Mouse (Mus musculus) intestine, embryonic 15.5 days (tissue): ENCODE results near the gene Hsdl2. TPM values are rescaled to one million over a fixed set of nuclear protein-coding genes. Genes with fewer than 3 reads are reported as not detected.

Experiments used
- ATAC-seq: fragments of 200-750 bp; cut with Nextera tagmentation; 2 replicates; pipeline ENCODE4 v1.8.0; 2017; ENCODE audit warnings: moderate TSS enrichment, moderate library complexity
- H3K27ac ChIP-seq: fragments of 300-500 bp; sonication (generic); 2 replicates; pipeline ENCODE4 v1.5.1; 2015; ENCODE audit warnings: mild to moderate bottlenecking, inconsistent platforms
- H3K27me3 ChIP-seq: fragments of 300-500 bp; sonication (generic); replicated peaks from 2 replicates; pipeline ENCODE4 v1.6.1; 2015; ENCODE audit warnings: inconsistent platforms
- H3K36me3 ChIP-seq: fragments of 300-500 bp; sonication (generic); 2 replicates; pipeline ENCODE4 v1.6.1; 2015; ENCODE audit warnings: inconsistent platforms
- H3K4me1 ChIP-seq: fragments of 300-500 bp; sonication (generic); replicated peaks from 2 replicates; pipeline ENCODE4 v1.6.1; 2015; ENCODE audit warnings: inconsistent platforms
- H3K4me2 ChIP-seq: fragments of 300-500 bp; sonication (generic); replicated peaks from 2 replicates; pipeline ENCODE4 v1.6.1; 2015; ENCODE audit warnings: mild to moderate bottlenecking, inconsistent platforms
- H3K4me3 ChIP-seq: fragments of 300-500 bp; sonication (generic); replicated peaks from 2 replicates; pipeline ENCODE4 v1.5.1; 2015; ENCODE audit warnings: inconsistent platforms
- H3K9ac ChIP-seq: fragments of 300-500 bp; sonication (generic); 2 replicates; pipeline ENCODE4 v1.6.1; 2015; ENCODE audit warnings: inconsistent platforms
- H3K9me3 ChIP-seq: fragments of 300-500 bp; sonication (generic); 2 replicates; pipeline ENCODE4 v1.6.1; 2016; ENCODE audit warnings: inconsistent platforms
- WGBS: fragments of 180-500 bp; shearing (Covaris S2); methylation state at CpG from one replicate; pipeline ENCODE4 v1.1.7; 2015; 5-methylcytosine and 5-hydroxymethylcytosine counted together
- polyA plus RNA-seq: library from polyadenylated mRNA; unstranded; fragments of >200 nt; fragmentation: Nextera tagmentation; extraction: Ambion mirVana; gene quantifications from 2 replicates; pipeline ENCODE4 v1.2.1, GENCODE M21; 2015

Gene Hsdl2
- polyA plus RNA-seq: 17.6 and 20.2 TPM in 2 replicates

- under 1% methylated on average over 61 of the region's 61 CpGs for WGBS
Measured at GRCm38 (mm10) chr4:59581314-59582185, at the start of gene Hsdl2. Gene Hsdl2, plus strand, starts transcription at chr4:59581563.

GRCm38 (mm10) chr4:59533268-59533667 is 48.1 kb upstream of the Hsdl2 start:
- Histone ChIP-seq H3K9ac (no peak overlapping the region), H3K4me2 (no peak overlapping the region)
- WGBS: 76% methylated on average over 2 of the region's 2 CpGs

More at GRCm38 (mm10) chr4:59581314-59582185, at the start of gene Hsdl2:
- no peaks in the 10 kb centered on the region for H3K27me3 ChIP-seq
- peak within 1 kb of the TSS; percentile 73 for H3K4me3 ChIP-seq
- peak within 1 kb of the TSS; percentile 74 for H3K27ac ChIP-seq
- ATAC-seq: peak; percentile 99
- peak within 1 kb of the TSS; percentile 80 for H3K4me2 ChIP-seq
- H3K4me1 ChIP-seq: peaks cover 8% of the 10 kb centered on the region; the same call in 1 of the 2 replicates
- no peaks in the 10 kb centered on the region for H3K36me3 ChIP-seq
- H3K9me3 ChIP-seq: no peaks in the 10 kb centered on the region
- peak within 1 kb of the TSS; percentile 65 for H3K9ac ChIP-seq

DNA sequence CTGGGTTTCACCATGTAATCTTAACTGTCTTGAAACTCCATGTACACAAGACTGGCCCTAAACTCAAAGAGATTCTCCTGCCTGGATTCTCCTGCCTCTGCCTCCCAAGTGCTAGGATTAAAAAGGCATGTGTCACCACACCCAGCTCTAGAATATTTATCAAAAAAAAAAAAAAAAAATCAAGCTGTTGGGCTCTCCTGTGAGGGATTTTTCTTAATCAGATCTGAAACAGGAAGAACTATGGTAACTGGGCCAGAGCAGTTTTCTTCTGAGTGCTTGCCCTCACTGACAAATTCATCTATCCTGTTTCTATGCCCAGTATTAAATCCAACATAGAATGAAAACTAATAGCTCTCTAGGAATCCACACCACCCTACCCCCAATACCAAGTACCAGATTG is 45.7 kb upstream of the Hsdl2 start:
- Histone ChIP-seq H3K4me2 (no peak overlapping the region), H3K4me1 (no peaks in the 10 kb centered on the region), H3K4me3 (no peak overlapping the region), H3K27me3 (no peaks in the 10 kb centered on the region), H3K9ac (no peak overlapping the region), H3K9me3 (no peaks in the 10 kb centered on the region), H3K27ac (no peak overlapping the region), H3K36me3 (no peaks in the 10 kb centered on the region)
- no peak for ATAC-seq

More at GRCm38 (mm10) chr4:59533268-59533667, 48.1 kb upstream of the Hsdl2 start:
- H3K27ac ChIP-seq: no peak overlapping the region
- H3K4me3 ChIP-seq: no peak overlapping the region
- H3K27me3 ChIP-seq: no peaks in the 10 kb centered on the region
- H3K4me1 ChIP-seq: 0 out of 2 replicates have a peak, but pooled peaks cover 1% of the 10 kb centered on the region
- no peaks in the 10 kb centered on the region for H3K9me3 ChIP-seq
- ATAC-seq: no peak
- no peaks in the 10 kb centered on the region for H3K36me3 ChIP-seq

GRCm38 (mm10) chr4:59536281-59536680 is 45.1 kb upstream of the Hsdl2 start:
- no peak overlapping the region for H3K9ac ChIP-seq
- no peak for ATAC-seq
- no peak overlapping the region for H3K4me3 ChIP-seq
- H3K9me3 ChIP-seq: no peaks in the 10 kb centered on the region
- H3K4me2 ChIP-seq: no peak overlapping the region
- no peaks in the 10 kb centered on the region for H3K27me3 ChIP-seq
- 86% methylated on average over 1 of the region's 1 CpGs for WGBS
- no peak overlapping the region for H3K27ac ChIP-seq
- H3K36me3 ChIP-seq: no peaks in the 10 kb centered on the region
- H3K4me1 ChIP-seq: no peaks in the 10 kb centered on the region

DNA sequence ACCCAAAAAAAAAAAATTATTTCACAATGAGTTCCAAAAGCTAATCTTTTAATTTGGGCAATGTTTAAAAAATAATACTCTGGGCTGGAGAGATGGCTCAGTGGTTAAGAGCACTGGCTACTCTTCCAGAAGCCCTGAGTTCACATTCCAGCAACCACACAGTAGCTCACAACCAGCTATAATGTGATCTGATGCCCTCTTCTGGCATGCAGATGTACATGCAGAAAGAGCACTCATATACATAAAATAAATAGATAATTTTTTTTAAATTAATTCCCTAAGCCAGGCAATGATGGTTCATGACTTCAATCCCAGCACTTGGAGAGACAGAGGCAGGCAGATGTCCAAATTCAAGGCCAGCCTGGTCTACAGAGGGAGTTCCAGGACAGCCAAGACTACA is 38.4 kb upstream of the Hsdl2 start:
- no peak for ATAC-seq

DNA sequence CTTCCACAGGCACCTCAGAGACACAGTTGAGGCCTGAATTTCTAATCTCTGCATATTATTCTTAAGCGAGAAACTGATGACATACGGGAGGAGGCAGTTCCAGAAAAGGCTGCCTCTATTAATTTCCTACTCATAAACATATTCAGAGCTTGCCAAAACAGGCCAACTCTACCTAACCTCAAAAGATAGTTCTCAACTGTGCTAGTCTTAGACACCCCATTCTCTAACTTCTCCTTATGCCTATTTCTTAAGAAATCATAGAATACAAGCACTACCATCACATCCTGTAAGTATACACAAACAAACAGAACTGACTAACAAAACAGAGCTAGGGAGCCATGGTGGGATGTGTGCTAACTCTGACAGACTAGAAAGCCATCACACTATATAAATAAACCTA is 36.7 kb upstream of the Hsdl2 start:
- WGBS: 57% methylated on average over 2 of the region's 2 CpGs
- no peak for ATAC-seq

More for the DNA sequence above, 38.4 kb upstream of the Hsdl2 start:
- H3K9me3 ChIP-seq: no peaks in the 10 kb centered on the region
- no peaks in the 10 kb centered on the region for H3K36me3 ChIP-seq
- no peak overlapping the region for H3K4me3 ChIP-seq
- H3K9ac ChIP-seq: no peak overlapping the region
- no peaks in the 10 kb centered on the region for H3K4me1 ChIP-seq
- no peak overlapping the region for H3K27ac ChIP-seq
- no peaks in the 10 kb centered on the region for H3K27me3 ChIP-seq
- H3K4me2 ChIP-seq: no peak overlapping the region

DNA sequence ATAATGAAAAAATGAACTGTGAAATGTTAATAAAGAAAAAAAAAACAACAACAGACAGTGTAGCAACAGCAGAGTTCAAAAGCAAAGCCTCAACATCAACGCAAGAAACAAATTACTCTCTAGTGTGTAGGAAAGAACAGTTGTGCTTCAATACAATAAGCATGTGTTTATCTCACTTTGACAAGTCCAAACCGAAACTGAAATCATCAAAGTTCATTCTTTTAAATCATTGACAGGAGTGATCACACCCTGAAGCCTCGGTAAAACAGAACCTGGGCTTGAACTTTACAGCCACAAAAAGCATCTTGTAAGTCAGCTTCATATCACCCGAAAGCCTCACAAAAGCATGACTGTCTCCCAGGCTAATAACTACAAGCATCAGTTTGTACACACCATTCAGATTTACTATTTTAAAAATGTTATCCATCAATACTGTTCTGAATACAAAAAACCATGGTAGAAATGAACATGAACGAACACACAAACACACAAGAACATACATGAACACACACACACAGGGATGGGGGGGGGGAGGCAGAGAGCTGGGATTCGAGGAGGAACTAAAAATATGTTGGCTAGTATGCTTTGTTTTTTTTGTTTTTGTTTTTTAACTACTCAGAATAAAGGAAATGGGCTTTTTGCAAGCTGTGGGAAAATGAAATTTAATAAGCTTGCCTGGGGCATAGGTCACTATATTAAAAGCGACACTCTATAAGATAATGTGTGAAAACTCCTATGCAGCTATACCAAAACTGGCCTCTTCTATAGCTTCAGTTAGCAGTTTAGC is 34.9 kb upstream of the Hsdl2 start:
- 40% methylated on average over 7 of the region's 7 CpGs for WGBS
- Histone ChIP-seq H3K4me1 (no peaks in the 10 kb centered on the region), H3K27ac (no peak overlapping the region), H3K9me3 (no peaks in the 10 kb centered on the region), H3K36me3 (no peaks in the 10 kb centered on the region), H3K27me3 (no peaks in the 10 kb centered on the region), H3K4me3 (no peak overlapping the region; the same call in 1 of the 2 replicates), H3K4me2 (peak overlapping the region; percentile 86), H3K9ac (no peak overlapping the region)
- ATAC-seq: no peak

More for the DNA sequence above, 36.7 kb upstream of the Hsdl2 start:
- Histone ChIP-seq H3K4me2 (no peak overlapping the region), H3K9me3 (no peaks in the 10 kb centered on the region), H3K27me3 (no peaks in the 10 kb centered on the region), H3K36me3 (no peaks in the 10 kb centered on the region), H3K27ac (no peak overlapping the region), H3K4me3 (no peak overlapping the region), H3K4me1 (no peaks in the 10 kb centered on the region), H3K9ac (no peak overlapping the region)

GRCm38 (mm10) chr4:59547136-59547889 is 34.0 kb upstream of the Hsdl2 start:
- Histone ChIP-seq H3K9ac (no peak overlapping the region), H3K9me3 (no peaks in the 10 kb centered on the region), H3K27ac (no peak overlapping the region), H3K4me3 (peak overlapping the region; percentile 95), H3K36me3 (no peaks in the 10 kb centered on the region), H3K4me1 (no peaks in the 10 kb centered on the region), H3K27me3 (no peaks in the 10 kb centered on the region), H3K4me2 (peak overlapping the region; percentile 86)
- WGBS: 16% methylated on average over 11 of the region's 11 CpGs
- ATAC-seq: no peak

DNA sequence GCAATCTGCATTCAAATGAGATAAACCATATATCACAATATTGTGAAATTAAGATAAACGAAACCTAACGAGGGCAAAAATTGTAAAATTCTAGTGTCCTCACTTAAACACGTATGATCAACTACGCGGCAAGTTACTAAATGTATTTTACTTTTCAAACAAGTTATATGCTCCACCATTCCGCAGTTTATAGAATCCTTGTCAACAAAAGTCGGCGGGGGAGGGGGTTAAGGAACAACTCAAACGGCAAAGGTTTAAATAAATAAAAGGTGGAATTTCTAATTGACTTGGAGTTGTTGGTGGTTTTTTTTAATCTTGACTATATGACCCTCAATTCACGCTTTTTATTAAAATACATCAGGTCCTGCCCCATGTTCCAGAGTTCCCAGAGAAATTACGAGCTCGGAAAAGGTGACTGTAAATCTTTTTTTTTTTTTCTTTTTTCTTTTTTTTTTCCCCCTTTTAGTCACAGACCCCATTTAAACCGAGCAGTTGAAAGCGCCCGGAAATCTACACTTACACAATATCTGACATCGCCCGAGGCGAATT is 33.3 kb upstream of the Hsdl2 start:
- Histone ChIP-seq H3K9me3 (no peaks in the 10 kb centered on the region), H3K4me1 (no peaks in the 10 kb centered on the region), H3K27me3 (no peaks in the 10 kb centered on the region), H3K27ac (peak overlapping the region; percentile 99), H3K4me2 (peak overlapping the region; percentile 86), H3K4me3 (peak overlapping the region; percentile 95), H3K9ac (peak overlapping the region; percentile 90), H3K36me3 (no peaks in the 10 kb centered on the region)
- ATAC-seq: no peak
- WGBS: 2% methylated on average over 18 of the region's 18 CpGs

DNA sequence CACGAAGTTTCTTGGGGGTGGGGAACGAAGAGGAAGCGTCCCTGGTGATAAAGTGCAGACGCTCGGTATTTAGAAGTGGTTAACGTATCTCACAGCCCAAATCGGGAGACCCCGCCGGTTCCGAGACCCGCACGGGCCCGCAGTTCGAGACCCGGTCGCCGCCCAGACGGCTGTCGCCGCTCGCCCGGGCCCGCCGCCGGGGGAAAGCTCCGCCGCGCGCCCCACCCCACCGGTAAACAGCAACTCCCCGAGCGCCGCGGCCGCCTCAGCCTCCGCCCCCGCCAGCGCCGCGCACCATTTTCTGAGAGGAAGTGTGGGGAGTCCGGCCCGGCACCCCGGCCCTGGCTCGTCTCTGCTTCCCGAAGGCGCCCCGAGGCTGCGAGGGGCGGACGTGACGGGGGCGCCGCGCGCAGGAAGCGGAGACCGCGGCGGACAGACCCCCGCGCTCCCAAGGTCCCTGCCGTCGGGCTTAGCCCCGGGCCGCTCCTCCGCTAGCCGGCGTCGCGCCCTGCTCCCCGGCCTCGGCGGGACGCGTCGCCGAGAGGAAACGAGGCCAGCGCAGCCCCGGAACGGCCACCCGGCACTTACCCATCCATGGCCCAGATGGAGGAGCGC is 32.7 kb upstream of the Hsdl2 start:
- H3K36me3 ChIP-seq: no peaks in the 10 kb centered on the region
- WGBS: under 1% methylated on average over 82 of the region's 83 CpGs
- H3K27ac ChIP-seq: peak overlapping the region; percentile 99
- H3K9ac ChIP-seq: peak overlapping the region; percentile 90
- no peaks in the 10 kb centered on the region for H3K9me3 ChIP-seq
- ATAC-seq: peak; percentile 71
- H3K4me3 ChIP-seq: peak overlapping the region; percentile 95
- no peaks in the 10 kb centered on the region for H3K4me1 ChIP-seq
- no peaks in the 10 kb centered on the region for H3K27me3 ChIP-seq
- H3K4me2 ChIP-seq: peak overlapping the region; percentile 86

DNA sequence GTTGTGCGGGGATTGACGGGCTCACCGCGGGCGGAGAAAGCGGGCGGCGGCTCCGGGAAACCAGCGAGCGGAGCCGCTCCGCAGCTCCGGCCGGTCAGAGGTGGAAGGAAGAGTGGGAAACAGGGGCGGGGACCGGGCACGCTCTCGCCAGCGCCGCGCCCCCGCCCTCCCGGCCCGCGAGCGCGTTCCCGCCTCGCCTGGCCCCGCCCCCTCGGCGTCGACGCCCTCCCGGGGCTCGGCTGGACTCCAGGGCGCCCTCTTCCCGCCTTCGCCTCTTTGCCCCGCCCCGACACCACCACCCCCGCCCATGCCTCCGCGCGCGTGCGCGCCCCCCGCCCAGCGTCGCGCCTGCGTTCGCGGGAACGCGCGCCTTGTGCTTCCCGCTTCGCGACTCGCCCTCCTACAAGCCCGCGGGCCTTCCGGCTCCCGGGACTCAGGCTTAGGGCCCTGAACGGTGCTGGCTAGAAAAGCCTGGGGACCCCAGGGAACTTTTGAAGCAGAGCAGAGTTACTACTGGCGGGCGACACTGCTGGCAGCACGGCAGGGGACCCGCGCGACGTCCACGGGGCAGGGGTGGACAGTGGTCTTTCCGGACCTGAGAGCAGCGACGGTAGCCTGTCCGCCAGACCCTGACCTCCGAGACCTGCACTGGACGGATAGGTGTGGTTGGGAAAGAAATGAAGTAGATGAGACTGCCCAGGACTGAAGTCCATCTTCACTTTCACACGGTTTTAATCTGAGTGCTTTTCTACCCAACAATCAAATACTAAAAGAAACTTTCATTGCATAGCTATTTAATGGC is 32.0 kb upstream of the Hsdl2 start, which contains the start of gene Ptbp3:
Ptbp3 (minus strand) TSS at position 190 of the 802 bp plus-strand sequence.
- WGBS: under 1% methylated on average over 73 of the region's 83 CpGs
- no peaks in the 10 kb centered on the region for H3K36me3 ChIP-seq
- H3K4me1 ChIP-seq: no peaks in the 10 kb centered on the region
- ATAC-seq: peak; percentile 90
- H3K9ac ChIP-seq: peak within 1 kb of the TSS; percentile 90
- H3K4me2 ChIP-seq: peak within 1 kb of the TSS; percentile 86
- H3K4me3 ChIP-seq: peak within 1 kb of the TSS; percentile 95
- no peaks in the 10 kb centered on the region for H3K27me3 ChIP-seq
- H3K27ac ChIP-seq: peak within 1 kb of the TSS; percentile 99
- no peaks in the 10 kb centered on the region for H3K9me3 ChIP-seq
